Mouse (Mus musculus) CH12.LX (cell line): ENCODE results near the gene Ugt1a6a. TPM values are rescaled to one million over a fixed set of nuclear protein-coding genes. Genes with fewer than 3 reads are reported as not detected.

ENCODE experiments used
- DNase-seq: peaks from one replicate; pipeline ENCODE4 v3.0.0-alpha.2; 2013; ENCODE audit errors: extremely low read depth
- H3K27ac ChIP-seq: 2 replicates; pipeline ENCODE4 v1.5.1; 2012; ENCODE audit warnings: low read depth, mild to moderate bottlenecking, control low read depth, moderate library complexity; ENCODE audit not compliant: insufficient read depth
- H3K27me3 ChIP-seq: replicated peaks from 2 replicates; pipeline ENCODE3; 2012; ENCODE audit warnings: inconsistent platforms
- H3K36me3 ChIP-seq, 2 experiments: replicated peaks in 1 of 2; 2 replicates each; pipeline versions ENCODE3 to v1.6.1; 2012; ENCODE audit warnings: inconsistent platforms in 1 of 2, low read length in 1 of 2, mild to moderate bottlenecking in 1 of 2, mixed read lengths in 1 of 2, moderate library complexity in 1 of 2; ENCODE audit not compliant: control insufficient read depth in 1 of 2, insufficient read depth in 1 of 2
- H3K4me1 ChIP-seq, 2 experiments: 2 replicates each; pipeline ENCODE4 v1.6.1; 2012; ENCODE audit warnings: inconsistent platforms in 1 of 2, moderate library complexity in 1 of 2; ENCODE audit not compliant: insufficient read depth in 2 of 2, control insufficient read depth in 1 of 2
- H3K4me2 ChIP-seq: 2 replicates; pipeline ENCODE4 v1.6.1; 2012; ENCODE audit warnings: low read depth, mild to moderate bottlenecking, control low read depth; ENCODE audit not compliant: poor library complexity, insufficient read depth, severe bottlenecking
- H3K4me3 ChIP-seq, 3 experiments: fragments of 150-350 bp in 1 of 3; sonication (generic) in 1 of 3; replicated peaks in 1 of 3; 2 replicates each; pipeline versions ENCODE3 to v1.5.1; 2011 to 2012; ENCODE audit warnings: low read depth in 2 of 3, low read length in 2 of 3, mild to moderate bottlenecking in 2 of 3, moderate library complexity in 2 of 3, control low read depth in 1 of 3, improper control_type of control experiment in 1 of 3, inconsistent platforms in 1 of 3, mixed read lengths in 1 of 3; ENCODE audit not compliant: poor library complexity in 1 of 3
- H3K79me2 ChIP-seq: replicated peaks from 2 replicates; pipeline ENCODE4 v1.6.1; 2012; ENCODE audit warnings: mild to moderate bottlenecking, moderate library complexity; ENCODE audit not compliant: control insufficient read depth, poor library complexity, insufficient read depth, severe bottlenecking; ENCODE audit errors: extremely low read depth
- H3K9ac ChIP-seq: 2 replicates; pipeline ENCODE4 v1.6.1; 2012; ENCODE audit warnings: low read depth, mild to moderate bottlenecking, control low read depth, moderate library complexity; ENCODE audit not compliant: insufficient read depth
- H3K9me3 ChIP-seq: replicated peaks from 2 replicates; pipeline ENCODE3; 2012; ENCODE audit warnings: low read length, inconsistent platforms, mixed read lengths
- BHLHE40 ChIP-seq: IDR thresholded peaks from 2 replicates; pipeline ENCODE4 v1.6.1; 2011; ENCODE audit warnings: mild to moderate bottlenecking, low read depth, low read length, improper control_type of control experiment
- CHD1 ChIP-seq: IDR thresholded peaks from 2 replicates; pipeline ENCODE4 v1.6.1; 2012; ENCODE audit warnings: low read depth, low read length, improper control_type of control experiment, inconsistent platforms
- CHD2 ChIP-seq: IDR thresholded peaks from 2 replicates; pipeline ENCODE4 v1.6.1; 2011; ENCODE audit warnings: low read length, improper control_type of control experiment
- CTCF ChIP-seq, 2 experiments: IDR thresholded peaks in 1 of 2; conservative IDR thresholded peaks in 1 of 2; 2 replicates each; pipeline ENCODE4 v1.5.1; 2011 to 2012; ENCODE audit warnings: low read depth in 2 of 2, low read length in 2 of 2, improper control_type of control experiment in 1 of 2, inconsistent platforms in 1 of 2, mild to moderate bottlenecking in 1 of 2, moderate library complexity in 1 of 2
- E2F4 ChIP-seq: IDR thresholded peaks from 2 replicates; pipeline ENCODE4 v1.6.1; 2011; ENCODE audit warnings: low read depth, low read length, improper control_type of control experiment; ENCODE audit not compliant: insufficient replicate concordance
- ELF1 ChIP-seq: IDR thresholded peaks from 2 replicates; pipeline ENCODE4 v1.6.1; 2014; ENCODE audit warnings: low read depth, mild to moderate bottlenecking, inconsistent platforms, low read length, improper control_type of control experiment
- EP300 ChIP-seq: IDR thresholded peaks from 2 replicates; pipeline ENCODE4 v1.6.1; 2011; ENCODE audit warnings: low read length, improper control_type of control experiment
- ETS1 ChIP-seq: conservative IDR thresholded peaks from 2 replicates; pipeline ENCODE4 v1.6.1; 2012; ENCODE audit warnings: low read depth, mild to moderate bottlenecking, inconsistent platforms, low read length, improper control_type of control experiment, moderate library complexity
- GABPA ChIP-seq: IDR thresholded peaks from 2 replicates; pipeline ENCODE4 v1.6.1; 2012; ENCODE audit warnings: low read depth, low read length, improper control_type of control experiment, inconsistent platforms; ENCODE audit not compliant: insufficient replicate concordance
- HCFC1 ChIP-seq: IDR thresholded peaks from 2 replicates; pipeline ENCODE4 v1.6.1; 2012; ENCODE audit warnings: low read depth, mild to moderate bottlenecking, inconsistent platforms, low read length, improper control_type of control experiment
- KAT2A ChIP-seq: IDR thresholded peaks from 2 replicates; pipeline ENCODE4 v1.6.1; 2012; ENCODE audit warnings: low read length, improper control_type of control experiment, inconsistent platforms; ENCODE audit not compliant: insufficient replicate concordance
- MAFK ChIP-seq: IDR thresholded peaks from 2 replicates; pipeline ENCODE4 v1.6.1; 2011; ENCODE audit warnings: low read length, improper control_type of control experiment; ENCODE audit not compliant: insufficient replicate concordance
- MAX ChIP-seq: IDR thresholded peaks from 2 replicates; pipeline ENCODE4 v1.6.1; 2011; ENCODE audit warnings: low read length, improper control_type of control experiment
- MAZ ChIP-seq: IDR thresholded peaks from 2 replicates; pipeline ENCODE4 v1.6.1; 2012; ENCODE audit warnings: low read depth, mild to moderate bottlenecking, inconsistent platforms, low read length, improper control_type of control experiment, moderate library complexity
- MEF2A ChIP-seq: IDR thresholded peaks from 2 replicates; pipeline ENCODE4 v1.6.1; 2014; ENCODE audit warnings: low read depth, mild to moderate bottlenecking, inconsistent platforms, low read length, improper control_type of control experiment, borderline replicate concordance
- MXI1 ChIP-seq: IDR thresholded peaks from 2 replicates; pipeline ENCODE4 v1.6.1; 2011; ENCODE audit warnings: mild to moderate bottlenecking, low read depth, low read length, improper control_type of control experiment
- MYC ChIP-seq: IDR thresholded peaks from 2 replicates; pipeline ENCODE4 v1.6.1; 2011; ENCODE audit warnings: low read depth, mild to moderate bottlenecking, improper control_type of control experiment, low read length
- NELFE ChIP-seq: IDR thresholded peaks from 2 replicates; pipeline ENCODE4 v1.6.1; 2011; ENCODE audit warnings: low read depth, low read length, improper control_type of control experiment
- NRF1 ChIP-seq: IDR thresholded peaks from 2 replicates; pipeline ENCODE4 v1.6.1; 2014; ENCODE audit warnings: low read depth, mild to moderate bottlenecking, inconsistent platforms, low read length, improper control_type of control experiment, moderate library complexity
- PAX5 ChIP-seq: IDR thresholded peaks from 2 replicates; pipeline ENCODE4 v1.6.1; 2012; ENCODE audit warnings: low read length, inconsistent platforms, mixed read lengths
- POLR2A ChIP-seq: IDR thresholded peaks from 2 replicates; pipeline ENCODE4 v1.6.1; 2011; ENCODE audit warnings: low read depth, mild to moderate bottlenecking, improper control_type of control experiment, low read length
- POLR2AphosphoS2 ChIP-seq: IDR thresholded peaks from 2 replicates; pipeline ENCODE4 v1.6.1; 2011; ENCODE audit warnings: low read depth, low read length, improper control_type of control experiment
- RAD21 ChIP-seq: IDR thresholded peaks from 2 replicates; pipeline ENCODE4 v1.6.1; 2011; ENCODE audit warnings: low read depth, mild to moderate bottlenecking, low read length, improper control_type of control experiment, moderate library complexity
- RCOR1 ChIP-seq: conservative IDR thresholded peaks from 2 replicates; pipeline ENCODE4 v1.6.1; 2012; ENCODE audit warnings: low read depth, mild to moderate bottlenecking, inconsistent platforms, low read length, improper control_type of control experiment
- SIN3A ChIP-seq: IDR thresholded peaks from 2 replicates; pipeline ENCODE4 v1.6.1; 2012; ENCODE audit warnings: low read length, improper control_type of control experiment, inconsistent platforms
- SMC3 ChIP-seq: IDR thresholded peaks from 2 replicates; pipeline ENCODE4 v1.6.1; 2011; ENCODE audit warnings: low read depth, low read length, improper control_type of control experiment
- TBP ChIP-seq: conservative IDR thresholded peaks from 2 replicates; pipeline ENCODE4 v1.6.1; 2011; ENCODE audit warnings: low read depth, low read length, improper control_type of control experiment
- UBTF ChIP-seq: IDR thresholded peaks from 2 replicates; pipeline ENCODE4 v1.6.1; 2012; ENCODE audit warnings: low read depth, mild to moderate bottlenecking, inconsistent platforms, low read length, improper control_type of control experiment, moderate library complexity
- USF1 ChIP-seq: IDR thresholded peaks from 2 replicates; pipeline ENCODE4 v1.6.1; 2014; ENCODE audit warnings: low read depth, mild to moderate bottlenecking, inconsistent platforms, low read length, improper control_type of control experiment
- USF2 ChIP-seq: conservative IDR thresholded peaks from 2 replicates; pipeline ENCODE4 v1.6.1; 2011; ENCODE audit warnings: low read depth, low read length, improper control_type of control experiment
- ZC3H11A ChIP-seq: IDR thresholded peaks from 2 replicates; pipeline ENCODE4 v1.6.1; 2012; ENCODE audit warnings: low read depth, mild to moderate bottlenecking, inconsistent platforms, low read length, improper control_type of control experiment
- ZKSCAN1 ChIP-seq: IDR thresholded peaks from 2 replicates; pipeline ENCODE4 v1.6.1; 2012; ENCODE audit warnings: low read depth, inconsistent platforms, low read length, improper control_type of control experiment, borderline replicate concordance
- ZMIZ1 ChIP-seq: IDR thresholded peaks from 2 replicates; pipeline ENCODE4 v1.6.1; 2012; ENCODE audit warnings: low read depth, mild to moderate bottlenecking, inconsistent platforms, low read length, improper control_type of control experiment
- ZNF384 ChIP-seq: IDR thresholded peaks from 2 replicates; pipeline ENCODE4 v1.6.1; 2012; ENCODE audit warnings: low read depth, low read length, improper control_type of control experiment, inconsistent platforms
- dilution Hi-C: fragments of 300-500 bp; cut with MboI; formaldehyde crosslinking; loops from 2 replicates; pipeline ENCODE4 v1.14.3; 2020; ENCODE audit warnings: low sequenced_read_pairs; ENCODE audit not compliant: extremely low pct_unique_long_range_greater_than_20kb, extremely low pct_ligation_motif_present
- in situ Hi-C: fragments of 300-500 bp; cut with MboI; formaldehyde crosslinking; loops from 3 replicates; pipeline ENCODE4 v1.14.3; 2019; ENCODE audit warnings: low sequenced_read_pairs, low pct_ligation_motif_present, low pct_unique_long_range_greater_than_20kb, mixed read lengths
- polyA plus RNA-seq: library from polyadenylated mRNA; unstranded; fragments of >175 nt; gene quantifications from 2 replicates; pipeline ENCODE4 v1.2.1, GENCODE M21; 2012; ENCODE audit warnings: low read depth; ENCODE audit not compliant: insufficient read length
- total RNA-seq, 2 experiments: library from RNA; depleted of rRNA; stranded (reverse); fragments of 300-350 nt in 1 of 2; fragments of >200 nt in 1 of 2; gene quantifications; 2 replicates each; pipeline ENCODE4 v1.2.3; 2012 to 2014

Ugt1a6a gene
- total and polyA plus RNA-seq, 3 experiments = 0.19 to 0.43 (median 0.30) TPM

- dilution Hi-C loops = no loop called here
- Histone ChIP-seq H3K36me3 (no peaks in the 10 kb centered on the region), H3K27me3 (no peaks in the 10 kb centered on the region), H3K79me2 (no peaks in the 10 kb centered on the region), H3K4me2 (no peak overlapping the region), H3K4me3 (no peak overlapping the region), H3K9me3 (peaks cover 84% of the 10 kb centered on the region), H3K27ac (no peak overlapping the region), H3K9ac (no peak overlapping the region), H3K4me1 (no peaks in the 10 kb centered on the region)
- DNase-seq = peak; percentile 2
- in situ Hi-C loops = no loop called here
- TF ChIP-seq EP300 (no peak), SMC3 (no peak), RCOR1 (no peak), BHLHE40 (no peak), RAD21 (no peak), UBTF (no peak)
Measured at GRCm38 (mm10) chr1:88216551-88216950, 81.9 kb downstream of the Ugt1a6a start.

GRCm38 (mm10) chr1:88217144-88217543, 82.5 kb downstream of the Ugt1a6a start:
- Histone ChIP-seq H3K9ac (no peak overlapping the region), H3K9me3 (peaks cover 78% of the 10 kb centered on the region), H3K4me2 (no peak overlapping the region), H3K4me1 (no peaks in the 10 kb centered on the region), H3K4me3 (no peak overlapping the region), H3K27me3 (no peaks in the 10 kb centered on the region), H3K36me3 (no peaks in the 10 kb centered on the region), H3K79me2 (no peaks in the 10 kb centered on the region), H3K27ac (no peak overlapping the region)
- in situ Hi-C loops = no loop called here
- dilution Hi-C loops = no loop called here
- DNase-seq = peak; percentile 7
- TF ChIP-seq BHLHE40 = 0 out of 2 replicates have a peak, but pooled peaks have one; percentile 17
- TF ChIP-seq TBP = no peak
- peak; percentile 55; the same call in 1 of the 2 replicates for TF ChIP-seq RCOR1
- no peak for TF ChIP-seq ETS1
- no peak for TF ChIP-seq ELF1
- TF ChIP-seq MAZ = no peak
- TF ChIP-seq PAX5 = no peak
- TF ChIP-seq MAX = no peak
- TF ChIP-seq KAT2A = no peak
- TF ChIP-seq ZC3H11A = no peak
- TF ChIP-seq ZNF384 = no peak
- no peak for TF ChIP-seq POLR2AphosphoS2
- 0 out of 2 replicates have a peak, but pooled peaks have one; percentile 22 for TF ChIP-seq CHD2
- no peak for TF ChIP-seq UBTF
- TF ChIP-seq MXI1 = peak; percentile 45; the same call in 1 of the 2 replicates
- no peak for TF ChIP-seq SMC3
- TF ChIP-seq CTCF (conservative IDR thresholded peaks at IDR 0.05 in 1 of 2, IDR thresholded peaks at IDR 0.05 in 1 of 2; ENCODE audit: low read depth in 2 of 2, low read length in 2 of 2) = peak in 1 of 2 experiments; percentile 46; a peak in 2 of 4 replicates
- no peak for TF ChIP-seq POLR2A
- TF ChIP-seq MEF2A = no peak
- no peak for TF ChIP-seq HCFC1
- TF ChIP-seq CHD1 = no peak
- TF ChIP-seq ZMIZ1 = peak; percentile 41; the same call in 1 of the 2 replicates
- no peak for TF ChIP-seq NRF1
- 0 out of 2 replicates have a peak, but pooled peaks have one; percentile 10 for TF ChIP-seq NELFE
- TF ChIP-seq USF1 = no peak
- no peak for TF ChIP-seq GABPA
- no peak for TF ChIP-seq E2F4
- no peak for TF ChIP-seq USF2
- TF ChIP-seq SIN3A = no peak
- TF ChIP-seq MYC = no peak
- TF ChIP-seq MAFK = no peak
- no peak for TF ChIP-seq ZKSCAN1
- no peak for TF ChIP-seq RAD21
